Mouse (Mus musculus) hindbrain, embryonic 12.5 days (tissue): ENCODE results near the gene Acp2. TPM values are rescaled to one million over a fixed set of nuclear protein-coding genes. Genes with fewer than 3 reads are reported as not detected.
"Not testable (repeated sequence)": the region's sequence is repeated elsewhere in the genome, so short reads cannot be mapped to it uniquely, and the experiment has no call there.

Experiments
- ATAC-seq: fragments of 200-750 bp; cut with Nextera tagmentation; 2 replicates; pipeline ENCODE4 v1.8.0; 2017; ENCODE audit warnings: moderate TSS enrichment; ENCODE audit not compliant: low FRiP score
- H3K27ac ChIP-seq: fragments of 300-500 bp; sonication (generic); 2 replicates; pipeline ENCODE4 v1.5.1; 2016; ENCODE audit warnings: mild to moderate bottlenecking
- H3K27me3 ChIP-seq: fragments of 300-500 bp; sonication (generic); 2 replicates; pipeline ENCODE4 v1.6.1; 2016; ENCODE audit warnings: mild to moderate bottlenecking
- H3K36me3 ChIP-seq: fragments of 300-500 bp; sonication (generic); 2 replicates; pipeline ENCODE4 v1.6.1; 2016; ENCODE audit warnings: mild to moderate bottlenecking
- H3K4me1 ChIP-seq: fragments of 300-500 bp; sonication (generic); 2 replicates; pipeline ENCODE4 v1.6.1; 2016
- H3K4me2 ChIP-seq: fragments of 300-500 bp; sonication (generic); replicated peaks from 2 replicates; pipeline ENCODE4 v1.6.1; 2016; ENCODE audit warnings: mild to moderate bottlenecking
- H3K4me3 ChIP-seq: fragments of 300-500 bp; sonication (generic); 2 replicates; pipeline ENCODE4 v1.5.1; 2016; ENCODE audit warnings: mild to moderate bottlenecking
- H3K9ac ChIP-seq: fragments of 300-500 bp; sonication (generic); 2 replicates; pipeline ENCODE4 v1.6.1; 2016; ENCODE audit warnings: mild to moderate bottlenecking, moderate library complexity
- H3K9me3 ChIP-seq: fragments of 300-500 bp; sonication (generic); replicated peaks from 2 replicates; pipeline ENCODE4 v1.6.1; 2016; ENCODE audit warnings: mild to moderate bottlenecking
- WGBS: fragments of 180-500 bp; shearing (Covaris S2); methylation state at CpG from one replicate; pipeline ENCODE4 v1.1.7; 2016; 5-methylcytosine and 5-hydroxymethylcytosine counted together
- polyA plus RNA-seq: library from polyadenylated mRNA; unstranded; fragments of >200 nt; fragmentation: Nextera tagmentation; extraction: Ambion mirVana; gene quantifications from 2 replicates; pipeline ENCODE4 v1.2.1, GENCODE M21; 2016

Gene Acp2
- polyA plus RNA-seq, 1 experiment from 2014 or later, result 39.2 TPM

DNA sequence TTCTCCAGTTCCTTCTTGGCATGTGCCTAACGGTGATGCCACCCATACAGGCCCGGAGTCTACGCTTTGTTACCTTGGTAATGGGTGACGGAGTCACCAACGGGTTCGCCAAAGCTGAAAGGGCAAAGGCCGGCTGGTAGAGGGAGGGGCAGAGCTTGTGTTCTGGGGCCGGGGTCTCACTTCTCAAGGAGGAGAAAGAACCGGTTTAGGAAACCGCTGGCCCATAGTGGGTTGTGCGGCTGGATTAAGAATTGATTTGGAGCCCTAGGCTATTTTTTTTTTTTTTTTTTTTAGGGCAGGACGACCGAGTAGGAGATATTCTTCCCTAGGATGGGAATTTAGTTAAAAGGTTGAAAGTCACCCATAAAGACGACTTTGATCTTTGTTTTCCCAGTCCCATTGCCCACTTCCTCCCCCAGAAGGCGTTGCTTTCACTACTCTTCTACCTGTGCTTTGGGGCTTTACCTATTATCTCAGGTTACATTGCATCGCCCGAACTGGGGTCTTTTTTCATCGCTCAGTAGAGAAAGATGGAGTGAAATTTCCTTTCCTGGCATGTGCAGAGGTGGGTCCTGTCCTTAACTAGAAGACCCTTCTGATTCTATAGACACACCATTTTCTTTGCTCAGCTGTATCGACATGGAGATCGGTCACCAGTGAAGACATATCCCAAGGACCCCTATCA is 429 bp downstream of the Acp2 start:
- peaks cover 33% of the 10 kb centered on the region for H3K36me3 ChIP-seq
- no peaks in the 10 kb centered on the region for H3K9me3 ChIP-seq
- peak overlapping the region; percentile 75 for H3K4me3 ChIP-seq
- H3K27me3 ChIP-seq, result no peaks in the 10 kb centered on the region
- H3K9ac ChIP-seq, result peak overlapping the region; percentile 84
- 15% methylated on average over 20 of the region's 20 CpGs for WGBS
- peaks cover 20% of the 10 kb centered on the region for H3K4me1 ChIP-seq
- ATAC-seq, result 0 out of 2 replicates have a peak, but pooled peaks have one; percentile 2
- H3K4me2 ChIP-seq, result peak overlapping the region; percentile 70
- peak overlapping the region; percentile 91 for H3K27ac ChIP-seq

DNA sequence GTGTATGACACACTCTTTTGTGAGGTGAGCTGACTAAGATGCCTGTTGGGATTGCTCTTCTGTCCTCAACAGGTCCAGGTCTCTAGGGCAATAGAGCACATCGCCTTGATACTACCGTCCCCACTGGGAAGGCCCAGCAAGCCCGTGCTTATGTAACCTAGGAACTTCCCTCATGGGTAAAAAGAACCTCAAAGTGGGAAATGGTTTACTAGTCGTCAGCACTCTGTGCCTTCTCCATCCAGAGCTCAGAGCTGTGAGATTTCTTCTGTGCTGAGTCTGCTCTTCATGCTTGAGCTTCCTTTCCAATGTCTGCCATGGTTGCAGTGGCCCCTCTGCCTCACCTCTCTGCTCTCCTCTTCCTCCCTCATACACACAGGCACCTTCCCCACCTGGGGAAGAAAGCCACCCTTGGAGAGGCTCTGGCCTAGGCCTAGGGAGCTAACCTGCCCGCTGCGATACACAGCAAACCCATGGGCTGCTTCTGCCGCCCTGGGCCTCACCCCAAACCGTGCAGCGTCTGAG is 3.6 kb downstream of the Acp2 start:
- Histone ChIP-seq H3K27me3 (no peaks in the 10 kb centered on the region), H3K4me1 (peaks cover 20% of the 10 kb centered on the region), H3K4me2 (no peak overlapping the region), H3K27ac (no peak overlapping the region), H3K9me3 (no peaks in the 10 kb centered on the region), H3K4me3 (no peak overlapping the region), H3K36me3 (peaks cover 62% of the 10 kb centered on the region), H3K9ac (no peak overlapping the region)
- WGBS, result 91% methylated on average over 9 of the region's 9 CpGs
- no peak for ATAC-seq

DNA sequence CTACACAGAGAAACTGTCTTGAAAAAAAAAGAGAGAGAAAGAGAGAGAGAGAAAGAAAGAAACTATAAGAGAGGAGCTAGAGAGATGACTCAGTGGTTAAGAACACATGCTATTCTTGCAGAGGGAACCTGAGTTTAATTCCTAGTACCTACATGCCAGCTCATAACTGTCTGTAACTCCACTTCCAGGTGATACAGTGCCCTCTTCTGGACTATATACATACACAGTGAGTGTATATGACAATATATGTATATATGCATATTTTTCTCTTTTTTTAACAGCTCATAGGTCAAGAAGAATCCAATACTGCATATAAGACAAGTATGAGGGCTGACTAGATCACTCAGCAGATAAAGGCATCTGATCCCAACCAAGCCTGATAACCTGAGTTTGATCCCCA is 10.6 kb downstream of the Acp2 start:
- Histone ChIP-seq H3K27me3 (no peaks in the 10 kb centered on the region), H3K4me3 (no peak overlapping the region), H3K36me3 (peaks cover 72% of the 10 kb centered on the region), H3K4me2 (no peak overlapping the region), H3K4me1 (no peaks in the 10 kb centered on the region), H3K9me3 (no peaks in the 10 kb centered on the region), H3K27ac (no peak overlapping the region), H3K9ac (no peak overlapping the region)
- ATAC-seq, result no peak

DNA sequence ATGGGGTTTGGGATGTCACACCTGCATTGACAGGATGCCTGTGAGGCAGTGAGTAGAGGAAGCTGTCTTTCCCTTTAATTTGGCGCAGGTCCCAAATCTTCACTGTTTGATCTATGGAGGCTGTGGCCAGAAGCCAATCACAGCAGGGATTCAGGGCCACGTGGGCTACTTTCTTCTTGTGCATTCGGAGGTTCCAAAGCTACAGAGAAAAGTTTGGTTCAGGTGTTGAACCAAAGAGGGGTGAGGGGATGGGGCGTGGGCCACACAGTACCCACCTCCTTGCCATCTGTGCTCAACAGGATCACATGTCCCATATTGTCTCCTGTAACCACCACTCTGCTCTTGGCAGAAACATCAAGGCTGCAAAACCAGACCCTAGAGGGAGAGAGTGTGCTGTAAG is 14.3 kb downstream of the Acp2 start:
- ATAC-seq, result no peak
- 68% methylated on average over 4 of the region's 4 CpGs for WGBS
- Histone ChIP-seq H3K9me3 (no peaks in the 10 kb centered on the region), H3K27ac (no peak overlapping the region), H3K9ac (no peak overlapping the region), H3K4me1 (no peaks in the 10 kb centered on the region), H3K36me3 (peaks cover 39% of the 10 kb centered on the region), H3K4me3 (no peak overlapping the region), H3K4me2 (no peak overlapping the region), H3K27me3 (no peaks in the 10 kb centered on the region)

DNA sequence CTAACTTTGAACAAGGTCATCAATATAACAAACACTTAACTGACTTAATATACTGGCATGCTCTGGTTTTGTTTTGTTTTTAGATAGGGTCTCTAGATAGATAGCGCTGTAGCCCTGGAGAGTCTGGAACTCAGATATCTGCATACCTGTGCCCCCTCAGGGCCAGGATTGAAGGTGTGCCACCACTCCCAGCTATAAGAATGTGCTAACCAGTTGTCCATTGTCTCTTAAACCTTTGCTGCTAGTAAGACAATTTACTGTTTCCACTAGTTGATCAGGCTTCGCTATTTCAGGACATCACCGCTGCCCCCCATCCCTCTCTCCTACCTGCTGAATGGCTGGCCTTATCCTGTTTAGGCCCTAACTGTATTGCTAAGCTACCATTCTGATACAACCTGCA is 17.8 kb downstream of the Acp2 start:
- H3K36me3 ChIP-seq, result peaks cover 9% of the 10 kb centered on the region; the same call in 1 of the 2 replicates
- no peak overlapping the region for H3K27ac ChIP-seq
- no peaks in the 10 kb centered on the region for H3K27me3 ChIP-seq
- 98% methylated on average over 3 of the region's 3 CpGs for WGBS
- H3K4me2 ChIP-seq, result no peak overlapping the region
- H3K9me3 ChIP-seq, result no peaks in the 10 kb centered on the region
- H3K4me3 ChIP-seq, result no peak overlapping the region
- ATAC-seq, result no peak
- H3K4me1 ChIP-seq, result no peaks in the 10 kb centered on the region
- H3K9ac ChIP-seq, result no peak overlapping the region

DNA sequence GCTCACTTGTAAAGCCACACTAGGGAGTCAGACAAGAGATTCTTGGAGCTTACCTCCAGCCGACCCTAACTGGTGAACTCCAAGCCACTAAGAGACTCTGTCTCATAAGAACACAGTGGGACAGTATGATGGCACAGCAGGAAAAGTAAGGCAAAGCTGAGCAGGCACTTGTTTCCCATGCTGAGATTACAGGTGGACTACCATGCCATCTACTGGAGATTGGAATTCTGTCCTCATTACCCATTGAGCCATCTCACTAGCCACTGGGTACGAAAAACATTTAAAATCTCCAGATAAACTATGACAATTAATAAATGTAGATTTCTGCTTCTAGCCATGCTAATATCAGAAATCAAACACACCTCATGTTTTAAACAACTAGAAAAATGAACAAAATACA is 20.9 kb downstream of the Acp2 start:
- Histone ChIP-seq H3K27me3 (no peaks in the 10 kb centered on the region), H3K4me2 (no peak overlapping the region), H3K27ac (no peak overlapping the region), H3K36me3 (no peaks in the 10 kb centered on the region), H3K4me3 (no peak overlapping the region), H3K9me3 (no peaks in the 10 kb centered on the region), H3K4me1 (no peaks in the 10 kb centered on the region), H3K9ac (no peak overlapping the region)
- 83% methylated on average over 2 of the region's 2 CpGs for WGBS
- no peak for ATAC-seq

DNA sequence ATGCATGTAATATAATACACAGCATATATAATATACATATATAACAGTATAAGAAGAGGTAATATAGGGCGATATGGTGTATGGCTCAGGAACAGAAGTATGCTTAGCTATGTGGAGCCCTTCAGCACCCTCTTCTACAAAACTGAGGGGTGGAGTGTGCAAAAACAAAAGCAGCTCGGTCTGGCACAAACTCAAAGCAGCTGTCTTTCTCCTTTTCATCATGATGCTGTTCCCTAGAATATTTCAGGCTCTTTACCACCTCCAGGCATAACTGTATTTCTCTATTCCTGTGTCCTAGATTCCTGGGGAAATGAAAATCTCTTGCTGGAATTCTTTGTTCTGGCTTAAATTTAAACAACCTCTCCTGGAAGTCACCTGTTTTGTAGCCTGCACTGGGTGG is 27.1 kb downstream of the Acp2 start:
- 77% methylated on average over 2 of the region's 2 CpGs for WGBS
- Histone ChIP-seq H3K9me3 (no peaks in the 10 kb centered on the region), H3K27me3 (no peaks in the 10 kb centered on the region), H3K4me2 (no peak overlapping the region), H3K36me3 (peaks cover 5% of the 10 kb centered on the region; the same call in 1 of the 2 replicates), H3K4me1 (no peaks in the 10 kb centered on the region), H3K4me3 (no peak overlapping the region), H3K27ac (no peak overlapping the region), H3K9ac (no peak overlapping the region)
- no peak for ATAC-seq

DNA sequence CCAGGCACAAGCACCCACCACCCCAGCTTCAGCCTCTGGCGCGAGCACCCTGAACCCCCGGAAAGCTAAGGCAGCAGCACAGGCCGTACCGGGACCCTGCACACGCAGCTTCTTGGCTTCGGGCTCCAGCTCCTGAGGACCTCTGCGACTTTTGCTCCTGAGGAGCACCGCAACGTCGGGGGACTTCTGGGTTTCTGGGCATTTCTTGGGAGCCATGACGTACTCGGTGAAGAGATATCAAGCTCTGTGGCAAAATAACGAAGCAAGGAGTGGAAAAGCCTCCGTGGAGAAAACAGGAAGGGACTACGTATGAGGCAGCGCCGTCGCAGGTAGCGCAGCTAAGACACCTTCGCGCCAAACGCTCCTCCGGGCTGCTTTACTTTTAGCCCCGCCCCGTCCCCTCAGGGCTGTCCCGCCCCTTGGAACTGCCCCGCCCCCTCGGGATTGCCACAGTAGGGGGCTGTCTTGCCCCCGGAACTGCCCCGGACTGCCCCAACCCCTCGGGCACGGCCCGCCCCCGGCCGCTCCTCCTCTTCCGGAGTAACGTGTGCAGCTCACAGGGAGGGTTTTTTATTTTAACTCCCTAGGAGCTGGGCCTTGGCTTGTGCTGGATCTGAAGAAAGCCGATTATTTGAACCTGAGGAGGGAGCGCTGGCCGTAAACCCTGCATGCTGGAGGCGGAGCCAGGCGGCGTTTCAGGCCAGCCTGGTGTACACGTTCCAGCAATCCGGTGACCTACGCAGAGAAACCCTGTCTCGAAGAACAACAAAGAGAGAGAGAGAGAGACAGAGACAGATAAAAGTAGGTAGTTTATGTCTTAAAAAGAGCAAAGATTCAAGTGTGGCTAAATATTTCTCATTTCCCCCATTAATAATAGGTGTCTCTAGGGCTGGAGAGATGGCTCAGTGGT is 34.2 kb downstream of the Acp2 start, which contains the start of gene Ddb2:
TSS of gene Ddb2 (minus strand) at position 382 of the 910 bp plus-strand sequence.
- Histone ChIP-seq H3K9ac (peak within 1 kb of the TSS; percentile 61), H3K27me3 (no peaks in the 10 kb centered on the region), H3K4me3 (peak within 1 kb of the TSS; percentile 52), H3K4me1 (peaks cover 6% of the 10 kb centered on the region), H3K4me2 (peak within 1 kb of the TSS; percentile 61), H3K27ac (peak within 1 kb of the TSS; percentile 91), H3K9me3 (no peaks in the 10 kb centered on the region), H3K36me3 (peaks cover 5% of the 10 kb centered on the region; the same call in 1 of the 2 replicates)
- WGBS, result under 1% methylated on average over 48 of the region's 48 CpGs
- ATAC-seq, result peak; percentile 98

DNA sequence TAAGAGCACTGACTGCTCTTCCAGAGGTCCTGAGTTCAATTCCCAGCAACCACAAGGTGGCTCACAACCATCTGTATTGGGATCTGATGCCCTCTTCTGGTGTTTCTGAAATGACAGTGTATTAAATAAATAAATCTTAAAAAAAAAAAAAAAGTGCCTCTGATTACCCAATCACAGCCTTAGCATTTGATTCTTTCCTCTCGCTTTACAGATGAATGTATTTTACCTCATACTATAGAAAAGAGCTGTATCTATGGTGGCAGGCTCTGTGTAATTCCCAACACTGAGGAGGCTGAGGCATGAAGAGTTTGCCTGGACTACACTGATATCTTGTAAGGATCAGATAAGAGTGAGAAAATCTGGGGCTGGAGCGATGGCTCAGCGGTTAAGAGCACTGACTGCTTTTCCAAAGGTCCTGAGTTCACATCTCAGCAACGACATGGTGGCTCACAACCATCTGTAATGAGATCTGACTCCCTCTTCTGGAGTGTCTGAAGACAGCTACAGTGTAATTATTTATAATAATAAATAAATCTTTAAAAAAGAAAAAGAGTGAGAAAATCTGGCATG is 34.9 kb downstream of the Acp2 start:
- H3K27me3 ChIP-seq, H3K4me1 ChIP-seq, H3K36me3 ChIP-seq, H3K9me3 ChIP-seq, H3K9ac ChIP-seq: not testable (repeated sequence)
- peak; percentile 65 for ATAC-seq
- WGBS, result 22% methylated on average over 4 of the region's 4 CpGs
- H3K27ac ChIP-seq, result peak overlapping the region; percentile 91
- peak overlapping the region; percentile 61 for H3K4me2 ChIP-seq
- H3K4me3 ChIP-seq, result peak overlapping the region; percentile 52

DNA sequence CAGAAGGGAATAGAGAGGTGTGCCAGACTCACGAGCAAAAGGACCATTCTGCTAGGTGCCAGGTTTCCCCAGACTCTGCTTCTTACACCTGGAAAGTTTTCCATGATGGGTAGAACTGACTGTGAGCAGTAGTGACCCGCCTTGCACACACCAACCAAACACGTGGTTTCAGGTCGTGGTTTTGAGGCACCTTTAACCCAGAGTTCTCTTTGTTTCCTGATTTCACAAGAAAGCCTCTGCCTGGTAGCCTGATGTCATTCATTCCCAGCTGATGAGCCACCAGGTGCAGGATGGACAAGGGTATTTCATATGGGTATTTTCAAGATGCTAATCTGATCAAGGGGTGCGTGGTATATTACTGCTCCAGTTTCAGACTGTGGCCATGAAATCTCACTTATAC is 39.9 kb downstream of the Acp2 start:
- Histone ChIP-seq H3K9me3 (no peaks in the 10 kb centered on the region), H3K27me3 (no peaks in the 10 kb centered on the region), H3K4me3 (no peak overlapping the region), H3K36me3 (no peaks in the 10 kb centered on the region), H3K4me1 (peaks cover 4% of the 10 kb centered on the region; the same call in 1 of the 2 replicates), H3K9ac (no peak overlapping the region), H3K4me2 (no peak overlapping the region), H3K27ac (no peak overlapping the region)
- ATAC-seq, result no peak
- WGBS, result 75% methylated on average over 5 of the region's 5 CpGs

DNA sequence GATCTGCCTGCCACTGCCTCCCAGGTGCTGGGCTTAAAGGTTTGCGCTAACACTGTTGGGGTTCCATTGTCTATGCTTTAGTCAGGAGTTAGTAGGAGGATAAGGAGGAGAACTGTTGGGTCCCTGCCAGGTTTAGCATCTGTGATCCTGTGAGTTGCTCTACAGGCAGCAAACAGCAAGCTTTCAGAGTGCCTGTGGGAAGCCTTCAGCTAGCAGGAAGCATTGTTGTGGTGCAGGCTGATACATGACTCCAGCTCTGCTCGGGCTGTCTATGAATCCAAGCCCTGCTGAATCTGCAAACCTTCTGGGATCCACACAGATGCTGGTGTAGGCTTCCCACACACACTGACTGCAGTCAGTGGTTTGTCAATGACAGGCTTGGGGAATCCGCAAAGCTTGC is 40.7 kb downstream of the Acp2 start:
- H3K36me3 ChIP-seq, result no peaks in the 10 kb centered on the region
- no peak overlapping the region for H3K4me2 ChIP-seq
- ATAC-seq, result no peak
- H3K4me1 ChIP-seq, result peaks cover 4% of the 10 kb centered on the region; the same call in 1 of the 2 replicates
- no peaks in the 10 kb centered on the region for H3K9me3 ChIP-seq
- no peaks in the 10 kb centered on the region for H3K27me3 ChIP-seq
- 55% methylated on average over 3 of the region's 3 CpGs for WGBS
- H3K9ac ChIP-seq, result no peak overlapping the region
- H3K27ac ChIP-seq, result no peak overlapping the region
- no peak overlapping the region for H3K4me3 ChIP-seq

DNA sequence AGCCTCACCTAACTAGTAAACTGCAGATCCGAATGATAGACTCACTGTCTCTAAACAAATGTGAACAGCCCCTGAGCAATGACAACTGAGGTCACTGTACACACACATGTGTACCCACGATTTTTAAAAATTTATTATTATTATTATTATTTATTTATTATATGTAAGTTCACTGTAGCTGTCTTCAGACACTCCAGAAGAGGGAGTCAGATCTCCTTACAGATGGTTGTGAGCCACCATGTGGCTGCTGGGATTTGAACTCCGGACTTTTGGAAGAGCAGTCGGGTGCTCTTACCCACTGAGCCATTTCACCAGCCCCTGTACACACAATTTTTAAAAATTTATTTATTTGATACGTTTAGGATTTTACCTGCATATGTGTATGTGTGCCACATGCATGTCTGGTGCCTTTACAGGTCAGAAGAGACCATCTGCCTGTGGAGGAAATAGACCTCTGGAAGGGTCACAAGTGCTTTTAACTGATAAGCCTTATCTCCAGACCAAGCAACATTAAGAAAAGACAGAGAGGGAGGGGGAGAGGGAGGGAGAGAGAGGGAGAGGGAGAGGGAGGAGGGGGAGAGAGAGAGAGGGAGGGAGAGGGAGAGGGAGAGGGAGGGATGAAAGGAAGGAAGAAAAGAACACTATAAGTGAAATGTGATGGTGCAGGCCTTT is 42.0 kb downstream of the Acp2 start:
- Histone ChIP-seq H3K9me3 (no peaks in the 10 kb centered on the region), H3K9ac (no peak overlapping the region), H3K4me2 (no peak overlapping the region), H3K4me1 (peaks cover 4% of the 10 kb centered on the region; the same call in 1 of the 2 replicates), H3K27me3 (no peaks in the 10 kb centered on the region), H3K27ac (no peak overlapping the region), H3K4me3 (no peak overlapping the region), H3K36me3 (no peaks in the 10 kb centered on the region)
- ATAC-seq, result no peak
- WGBS, result 83% methylated on average over 5 of the region's 5 CpGs
